Mouse (Mus musculus) hindbrain, embryonic 13.5 days (tissue): ENCODE measurements at regions not wholly inside any gene's neighbourhood (a gene's known extent, or its start where the extent isn't known, plus 50 kb on each side); places are given as distances from the start of the nearest gene placed in this dataset.

ENCODE experiments used
- ATAC-seq: fragments of 200-750 bp; cut with Nextera tagmentation; 2 replicates; pipeline ENCODE4 v1.8.0; 2017; ENCODE audit warnings: moderate TSS enrichment; ENCODE audit not compliant: low FRiP score
- H3K27ac ChIP-seq: fragments of 300-500 bp; sonication (generic); 2 replicates; pipeline ENCODE4 v1.5.1; 2015; ENCODE audit warnings: inconsistent platforms, mild to moderate bottlenecking, moderate library complexity
- H3K27me3 ChIP-seq: fragments of 300-500 bp; sonication (generic); 2 replicates; pipeline ENCODE4 v1.6.1; 2015; ENCODE audit warnings: mild to moderate bottlenecking, inconsistent platforms
- H3K36me3 ChIP-seq: fragments of 300-500 bp; sonication (generic); 2 replicates; pipeline ENCODE4 v1.6.1; 2015; ENCODE audit warnings: mild to moderate bottlenecking, inconsistent platforms
- H3K4me1 ChIP-seq: fragments of 300-500 bp; sonication (generic); replicated peaks from 2 replicates; pipeline ENCODE4 v1.6.1; 2015; ENCODE audit warnings: inconsistent platforms
- H3K4me2 ChIP-seq: fragments of 300-500 bp; sonication (generic); 2 replicates; pipeline ENCODE4 v1.6.1; 2015; ENCODE audit warnings: inconsistent platforms, mild to moderate bottlenecking, moderate library complexity
- H3K4me3 ChIP-seq: fragments of 300-500 bp; sonication (generic); 2 replicates; pipeline ENCODE4 v1.5.1; 2015; ENCODE audit warnings: mild to moderate bottlenecking, inconsistent platforms
- H3K9ac ChIP-seq: fragments of 300-500 bp; sonication (generic); 2 replicates; pipeline ENCODE4 v1.6.1; 2015; ENCODE audit warnings: mild to moderate bottlenecking, inconsistent platforms
- H3K9me3 ChIP-seq: fragments of 300-500 bp; sonication (generic); 2 replicates; pipeline ENCODE4 v1.6.1; 2016; ENCODE audit warnings: inconsistent platforms
- WGBS: fragments of 180-500 bp; shearing (Covaris S2); methylation state at CpG from one replicate; pipeline ENCODE4 v1.1.7; 2015; 5-methylcytosine and 5-hydroxymethylcytosine counted together

GRCm38 (mm10) chr17:9967988-9968387 is 298.5 kb upstream of the Pabpc6 start:
- Histone ChIP-seq H3K27ac (no peak overlapping the region), H3K9me3 (no peaks in the 10 kb centered on the region), H3K4me1 (peaks cover 16% of the 10 kb centered on the region), H3K27me3 (no peaks in the 10 kb centered on the region), H3K9ac (no peak overlapping the region), H3K4me2 (no peak overlapping the region), H3K36me3 (no peaks in the 10 kb centered on the region), H3K4me3 (no peak overlapping the region)
- no peak for ATAC-seq
- 55% methylated on average over 7 of the region's 7 CpGs for WGBS

- ATAC-seq = no peak
- H3K9ac ChIP-seq = no peak overlapping the region
- H3K27me3 ChIP-seq = no peaks in the 10 kb centered on the region
- no peak overlapping the region for H3K4me3 ChIP-seq
- peaks cover 14% of the 10 kb centered on the region for H3K4me1 ChIP-seq
- no peaks in the 10 kb centered on the region for H3K36me3 ChIP-seq
- no peak overlapping the region for H3K4me2 ChIP-seq
- WGBS = 83% methylated on average over 10 of the region's 10 CpGs
- no peaks in the 10 kb centered on the region for H3K9me3 ChIP-seq
- H3K27ac ChIP-seq = no peak overlapping the region
These were observed 293.4 kb upstream of the Pabpc6 start for GRCm38 (mm10) chr17:9962893-9963436.

- WGBS = 68% methylated on average over 3 of the region's 3 CpGs
- H3K36me3 ChIP-seq = no peaks in the 10 kb centered on the region
- H3K27ac ChIP-seq = no peak overlapping the region
- H3K4me2 ChIP-seq = no peak overlapping the region
- ATAC-seq = no peak
- no peaks in the 10 kb centered on the region for H3K9me3 ChIP-seq
- H3K4me3 ChIP-seq = no peak overlapping the region
- no peak overlapping the region for H3K9ac ChIP-seq
- no peaks in the 10 kb centered on the region for H3K4me1 ChIP-seq
- H3K27me3 ChIP-seq = no peaks in the 10 kb centered on the region
These were observed 279.6 kb upstream of the Pabpc6 start for GRCm38 (mm10) chr17:9948985-9949667.

- H3K4me3 ChIP-seq = no peak overlapping the region
- 86% methylated on average over 7 of the region's 7 CpGs for WGBS
These were observed 278.1 kb upstream of the Pabpc6 start for GRCm38 (mm10) chr17:9947609-9948008.

GRCm38 (mm10) chr17:9944513-9944912 is 275.0 kb upstream of the Pabpc6 start:
- Histone ChIP-seq H3K9me3 (0 out of 2 replicates have a peak, but pooled peaks cover 4% of the 10 kb centered on the region), H3K4me1 (no peaks in the 10 kb centered on the region), H3K27ac (no peak overlapping the region), H3K36me3 (no peaks in the 10 kb centered on the region; the same call in 1 of the 2 replicates), H3K4me2 (no peak overlapping the region), H3K4me3 (no peak overlapping the region), H3K27me3 (no peaks in the 10 kb centered on the region), H3K9ac (no peak overlapping the region)
- WGBS = 89% methylated on average over 8 of the region's 8 CpGs
- no peak for ATAC-seq

More at GRCm38 (mm10) chr17:9947609-9948008, 278.1 kb upstream of the Pabpc6 start:
- no peak for ATAC-seq
- H3K4me2 ChIP-seq = no peak overlapping the region
- no peak overlapping the region for H3K27ac ChIP-seq
- H3K9me3 ChIP-seq = no peaks in the 10 kb centered on the region
- no peaks in the 10 kb centered on the region for H3K27me3 ChIP-seq
- no peaks in the 10 kb centered on the region for H3K36me3 ChIP-seq
- H3K4me1 ChIP-seq = no peaks in the 10 kb centered on the region
- no peak overlapping the region for H3K9ac ChIP-seq

- 89% methylated on average over 4 of the region's 4 CpGs for WGBS
- ATAC-seq = no peak
- Histone ChIP-seq H3K4me3 (no peak overlapping the region), H3K9ac (no peak overlapping the region), H3K4me2 (no peak overlapping the region), H3K4me1 (peaks cover 4% of the 10 kb centered on the region; the same call in 1 of the 2 replicates), H3K36me3 (no peaks in the 10 kb centered on the region; the same call in 1 of the 2 replicates), H3K27me3 (no peaks in the 10 kb centered on the region), H3K9me3 (0 out of 2 replicates have a peak, but pooled peaks cover 4% of the 10 kb centered on the region), H3K27ac (no peak overlapping the region)
These were observed 272.7 kb upstream of the Pabpc6 start for GRCm38 (mm10) chr17:9942171-9942570.

- no peak for ATAC-seq
- Histone ChIP-seq H3K4me3 (no peak overlapping the region), H3K27ac (no peak overlapping the region), H3K9me3 (0 out of 2 replicates have a peak, but pooled peaks cover 4% of the 10 kb centered on the region), H3K27me3 (no peaks in the 10 kb centered on the region), H3K36me3 (no peaks in the 10 kb centered on the region; the same call in 1 of the 2 replicates), H3K4me2 (no peak overlapping the region), H3K4me1 (peaks cover 4% of the 10 kb centered on the region; the same call in 1 of the 2 replicates), H3K9ac (no peak overlapping the region)
- WGBS = 64% methylated on average over 6 of the region's 6 CpGs
These were observed 270.1 kb upstream of the Pabpc6 start for GRCm38 (mm10) chr17:9939576-9939975.

- H3K4me2 ChIP-seq = no peak overlapping the region
- WGBS = 65% methylated on average over 10 of the region's 10 CpGs
- no peaks in the 10 kb centered on the region; the same call in 1 of the 2 replicates for H3K36me3 ChIP-seq
- H3K27me3 ChIP-seq = no peaks in the 10 kb centered on the region
- no peak overlapping the region for H3K27ac ChIP-seq
- H3K4me1 ChIP-seq = peaks cover 4% of the 10 kb centered on the region; the same call in 1 of the 2 replicates
- H3K9ac ChIP-seq = no peak overlapping the region
- H3K4me3 ChIP-seq = no peak overlapping the region
- ATAC-seq = no peak
- 0 out of 2 replicates have a peak, but pooled peaks cover 4% of the 10 kb centered on the region for H3K9me3 ChIP-seq
These were observed 268.9 kb upstream of the Pabpc6 start for GRCm38 (mm10) chr17:9938426-9938825.

GRCm38 (mm10) chr17:9937211-9937610 is 267.7 kb upstream of the Pabpc6 start:
- 0 out of 2 replicates have a peak, but pooled peaks cover 4% of the 10 kb centered on the region for H3K9me3 ChIP-seq
- 90% methylated on average over 5 of the region's 5 CpGs for WGBS
- H3K36me3 ChIP-seq = no peaks in the 10 kb centered on the region; the same call in 1 of the 2 replicates
- H3K9ac ChIP-seq = no peak overlapping the region
- no peak overlapping the region for H3K4me2 ChIP-seq
- no peak overlapping the region for H3K4me3 ChIP-seq
- no peak overlapping the region for H3K27ac ChIP-seq
- H3K27me3 ChIP-seq = no peaks in the 10 kb centered on the region
- H3K4me1 ChIP-seq = peaks cover 4% of the 10 kb centered on the region; the same call in 1 of the 2 replicates
- ATAC-seq = no peak

GRCm38 (mm10) chr17:9932186-9932585 is 262.7 kb upstream of the Pabpc6 start:
- no peak for ATAC-seq
- no peaks in the 10 kb centered on the region for H3K36me3 ChIP-seq
- H3K27ac ChIP-seq = no peak overlapping the region
- H3K27me3 ChIP-seq = no peaks in the 10 kb centered on the region
- peaks cover 8% of the 10 kb centered on the region; the same call in 1 of the 2 replicates for H3K4me1 ChIP-seq
- no peak overlapping the region for H3K4me3 ChIP-seq
- no peaks in the 10 kb centered on the region for H3K9me3 ChIP-seq
- 74% methylated on average over 8 of the region's 8 CpGs for whole genome bisulfite sequencing
- H3K4me2 ChIP-seq = no peak overlapping the region
- no peak overlapping the region for H3K9ac ChIP-seq

GRCm38 (mm10) chr17:9931526-9931925 is 262.0 kb upstream of the Pabpc6 start:
- H3K36me3 ChIP-seq = no peaks in the 10 kb centered on the region
- no peak overlapping the region for H3K4me2 ChIP-seq
- H3K4me1 ChIP-seq = peaks cover 8% of the 10 kb centered on the region; the same call in 1 of the 2 replicates
- no peak overlapping the region for H3K27ac ChIP-seq
- H3K4me3 ChIP-seq = no peak overlapping the region
- no peak for ATAC-seq
- no peak overlapping the region for H3K9ac ChIP-seq
- no peaks in the 10 kb centered on the region for H3K9me3 ChIP-seq
- no peaks in the 10 kb centered on the region for H3K27me3 ChIP-seq
- WGBS = 90% methylated on average over 6 of the region's 6 CpGs

GRCm38 (mm10) chr17:9929448-9930088 is 260.1 kb upstream of the Pabpc6 start:
- WGBS = 60% methylated on average over 8 of the region's 8 CpGs
- no peak overlapping the region for H3K9ac ChIP-seq
- no peak overlapping the region for H3K4me3 ChIP-seq
- no peak overlapping the region for H3K4me2 ChIP-seq
- H3K27ac ChIP-seq = no peak overlapping the region
- H3K9me3 ChIP-seq = no peaks in the 10 kb centered on the region
- no peaks in the 10 kb centered on the region for H3K36me3 ChIP-seq
- peaks cover 8% of the 10 kb centered on the region; the same call in 1 of the 2 replicates for H3K4me1 ChIP-seq
- H3K27me3 ChIP-seq = no peaks in the 10 kb centered on the region
- ATAC-seq = no peak
